Mouse (Mus musculus) left cerebral cortex, postnatal 14 days (tissue): ENCODE results near the gene Selenos. TPM values are rescaled to one million over a fixed set of nuclear protein-coding genes. Genes with fewer than 3 reads are reported as not detected.
A peak's percentile ranks its signal among the peaks of the same experiment; 100 is the strongest.

Source experiments
- DNase-seq, 2 experiments: peaks; one replicate each; pipeline ENCODE4 v3.0.0; 2021 to 2022; ENCODE audit warnings: low spot score in 2 of 2, mixed read lengths in 1 of 2
- intact Hi-C: fragments of 180-260 bp; cut with DNase I; formaldehyde crosslinking; loops from one replicate; pipeline ENCODE4 v1.15.1; 2025
- total RNA-seq, 2 experiments: library from RNA; stranded (reverse); gene quantifications; 2 replicates each; pipeline ENCODE4 v1.2.3; 2021

Gene Selenos
- total RNA-seq, 2 experiments from 2014 or later = 50.6 to 53.7 TPM

- peak in 1 of 2 experiments; percentile 18 for DNase-seq
- intact Hi-C loops = no loop called here
Measured at GRCm38 (mm10) chr7:66110636-66111112, 31.2 kb downstream of the Selenos start.

- no peak for DNase-seq
- intact Hi-C loops = no loop called here
Measured at GRCm38 (mm10) chr7:66111211-66111610, 31.8 kb downstream of the Selenos start.

GRCm38 (mm10) chr7:66113561-66113960 is 34.1 kb downstream of the Selenos start:
- intact Hi-C loops = no loop called here
- no peak for DNase-seq

GRCm38 (mm10) chr7:66115821-66116343 is 36.4 kb downstream of the Selenos start:
- no peak for DNase-seq
- intact Hi-C loops = no loop called here

- no peak for DNase-seq
- intact Hi-C loops = no loop called here
Measured at GRCm38 (mm10) chr7:66116906-66117482, 37.5 kb downstream of the Selenos start.

DNA sequence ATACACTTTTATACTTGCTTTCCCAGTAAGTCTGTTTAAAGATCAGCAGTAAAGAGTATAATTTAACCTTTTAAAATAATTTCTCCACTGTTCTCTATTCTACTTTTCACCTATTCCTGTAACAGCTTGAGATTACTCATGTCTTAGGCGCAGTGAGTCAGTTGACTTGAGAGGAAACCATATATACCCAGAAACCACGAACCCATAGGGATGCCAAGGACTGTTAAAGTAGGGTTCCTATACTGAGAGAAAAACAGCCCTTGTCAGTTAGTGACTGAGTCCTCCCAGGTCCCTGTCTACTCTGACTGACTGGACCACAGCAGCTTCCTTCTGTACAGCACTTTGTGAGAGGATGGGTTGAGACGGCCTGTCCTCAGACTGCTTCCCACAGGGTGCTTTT is 38.6 kb downstream of the Selenos start:
- no peak for DNase-seq
- intact Hi-C loops = no loop called here

GRCm38 (mm10) chr7:66118796-66119195 is 39.3 kb downstream of the Selenos start:
- DNase-seq = no peak
- intact Hi-C loops = no loop called here

GRCm38 (mm10) chr7:66120139-66120538 is 40.7 kb downstream of the Selenos start:
- intact Hi-C loops = no loop called here
- DNase-seq = no peak

GRCm38 (mm10) chr7:66120702-66121396 is 41.4 kb downstream of the Selenos start:
- DNase-seq = no peak
- intact Hi-C loops = no loop called here

DNA sequence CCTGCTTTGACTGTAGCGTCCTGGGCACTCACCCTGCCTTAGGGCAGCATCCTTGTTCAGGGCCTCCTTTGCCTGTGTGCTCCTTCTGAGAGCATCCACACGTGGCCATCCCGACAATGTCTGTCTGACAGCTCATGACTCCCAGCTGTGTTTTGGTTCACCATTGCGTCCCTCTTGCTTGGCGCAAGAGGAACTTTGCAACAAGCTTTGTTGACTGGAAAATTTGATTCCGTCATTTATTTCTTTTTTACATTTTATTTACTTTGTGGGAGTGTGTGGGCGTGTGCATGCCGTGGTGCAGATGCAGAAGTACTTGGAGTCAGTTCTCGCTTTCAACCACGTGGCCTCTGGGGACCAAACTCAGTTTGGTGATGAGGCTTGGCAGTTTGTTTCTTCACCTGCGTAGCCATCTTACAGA is 45.1 kb downstream of the Selenos start:
- intact Hi-C loops = no loop called here

DNA sequence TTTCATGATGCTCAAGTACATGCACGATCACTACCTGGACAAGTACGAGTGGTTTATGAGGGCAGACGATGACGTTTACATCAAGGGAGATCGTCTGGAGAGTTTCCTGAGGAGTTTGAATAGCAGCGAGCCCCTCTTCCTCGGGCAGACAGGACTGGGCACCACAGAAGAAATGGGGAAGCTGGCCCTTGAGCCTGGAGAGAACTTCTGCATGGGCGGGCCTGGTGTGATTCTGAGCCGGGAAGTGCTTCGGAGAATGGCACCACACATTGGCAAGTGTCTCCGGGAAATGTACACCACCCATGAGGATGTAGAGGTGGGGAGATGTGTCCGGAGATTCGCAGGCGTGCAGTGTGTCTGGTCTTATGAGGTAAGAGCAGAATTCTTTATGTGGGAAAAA is 45.9 kb downstream of the Selenos start:
- no peak for DNase-seq
- intact Hi-C loops = no loop called here

More for the DNA sequence above, 45.1 kb downstream of the Selenos start:
- no peak for DNase-seq

DNA sequence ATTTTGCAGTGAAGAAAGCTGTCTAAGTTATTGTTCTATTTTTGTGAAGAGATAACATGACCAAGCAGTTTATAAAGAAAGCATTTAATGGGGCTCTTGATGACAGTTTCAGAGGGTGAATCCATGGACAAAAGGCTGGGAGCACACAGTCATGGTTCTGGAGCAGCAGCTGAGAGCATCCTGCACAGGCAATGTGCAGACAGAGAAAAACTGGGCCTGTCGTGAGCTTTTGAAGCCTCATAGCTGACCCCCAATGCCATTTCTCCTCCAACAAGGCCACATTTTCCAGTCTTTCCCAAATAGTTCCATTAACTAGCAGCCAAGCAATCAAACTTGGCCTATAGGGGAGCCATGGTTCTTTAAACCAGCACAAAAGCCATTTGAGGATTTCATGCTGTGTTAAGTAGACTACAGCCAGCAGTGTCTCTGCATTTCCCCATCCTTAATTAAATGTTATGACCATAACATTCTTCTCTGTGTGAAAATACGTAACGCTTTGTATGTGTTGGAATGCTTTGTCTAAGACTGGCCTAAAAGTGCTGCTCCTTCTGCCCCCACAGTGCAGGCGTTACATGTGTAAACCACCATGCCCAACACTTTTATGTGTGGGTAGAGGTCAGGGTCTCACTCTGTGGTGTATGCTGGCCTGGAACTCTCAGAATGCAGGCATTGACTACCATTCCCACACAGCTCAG is 48.6 kb downstream of the Selenos start:
- no peak for DNase-seq
- intact Hi-C loops = no loop called here

DNA sequence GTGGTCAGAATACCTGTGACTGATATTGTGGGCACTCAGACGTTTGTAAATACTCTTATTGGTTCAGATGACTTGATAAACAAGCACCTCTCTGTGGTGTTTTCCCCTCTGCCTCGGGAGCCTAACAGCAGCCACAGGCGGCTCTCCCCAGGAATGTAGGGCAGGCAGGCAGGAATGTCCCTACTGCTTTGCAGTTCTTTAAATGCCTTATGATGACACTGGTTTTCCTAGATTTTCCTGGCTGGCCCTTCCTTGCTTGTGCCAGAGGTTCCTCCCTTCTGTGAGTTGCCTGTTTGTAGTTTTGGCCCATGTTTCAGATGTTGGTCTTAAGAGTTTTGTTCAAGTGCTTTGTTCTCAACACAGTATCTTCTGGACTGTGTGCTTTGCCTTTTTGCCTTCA is 49.4 kb downstream of the Selenos start:
- intact Hi-C loops = no loop called here
- DNase-seq = no peak

GRCm38 (mm10) chr7:66130296-66130695 is 50.8 kb downstream of the Selenos start:
- intact Hi-C loops = no loop called here
- no peak for DNase-seq

- intact Hi-C loops = no loop called here
Measured at GRCm38 (mm10) chr7:66131776-66132421, 52.5 kb downstream of the Selenos start.

DNA sequence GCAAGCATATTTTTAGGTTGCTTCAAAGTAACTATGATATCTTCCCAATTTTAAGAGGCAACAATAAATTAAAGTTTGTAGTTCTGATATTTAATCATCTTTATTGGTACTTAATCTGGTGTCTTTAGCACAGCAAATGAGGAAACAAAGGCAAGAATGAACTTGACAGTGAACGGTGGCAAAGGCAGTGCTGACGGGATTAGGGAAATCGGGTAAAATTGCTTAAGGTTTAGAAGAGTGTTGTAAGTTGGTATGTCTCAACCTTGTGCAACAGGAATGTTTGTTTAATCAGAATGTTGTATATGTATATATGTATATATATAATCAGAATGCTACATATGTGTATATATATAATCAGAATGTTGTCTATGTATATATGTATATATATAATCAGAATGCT is 54.7 kb downstream of the Selenos start:
- intact Hi-C loops = no loop called here
- DNase-seq = no peak

More at GRCm38 (mm10) chr7:66131776-66132421, 52.5 kb downstream of the Selenos start:
- no peak for DNase-seq

DNA sequence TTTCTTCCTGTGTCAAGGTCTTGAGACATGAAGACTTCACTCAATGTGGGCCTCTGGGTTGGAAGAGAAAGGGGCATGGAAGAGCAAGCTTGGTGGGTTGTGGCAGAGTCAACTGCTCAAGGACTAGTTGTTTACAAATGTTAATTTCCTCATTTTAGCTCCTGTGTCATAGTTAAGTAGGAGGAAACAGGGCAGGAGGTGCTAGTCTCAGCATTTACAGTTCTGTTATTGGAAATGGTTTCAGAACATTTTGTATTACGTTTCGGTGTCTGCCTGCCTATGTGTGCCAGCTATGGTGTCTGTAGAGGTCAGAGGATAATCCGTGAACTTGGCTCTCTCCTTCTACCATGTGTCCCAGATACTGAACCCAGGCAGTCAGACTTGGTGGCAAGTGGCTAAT is 56.2 kb downstream of the Selenos start:
- DNase-seq = no peak
- intact Hi-C loops = no loop called here

- no peak for DNase-seq
- intact Hi-C loops = no loop called here
Measured at GRCm38 (mm10) chr7:66136187-66136586, 56.7 kb downstream of the Selenos start.

DNA sequence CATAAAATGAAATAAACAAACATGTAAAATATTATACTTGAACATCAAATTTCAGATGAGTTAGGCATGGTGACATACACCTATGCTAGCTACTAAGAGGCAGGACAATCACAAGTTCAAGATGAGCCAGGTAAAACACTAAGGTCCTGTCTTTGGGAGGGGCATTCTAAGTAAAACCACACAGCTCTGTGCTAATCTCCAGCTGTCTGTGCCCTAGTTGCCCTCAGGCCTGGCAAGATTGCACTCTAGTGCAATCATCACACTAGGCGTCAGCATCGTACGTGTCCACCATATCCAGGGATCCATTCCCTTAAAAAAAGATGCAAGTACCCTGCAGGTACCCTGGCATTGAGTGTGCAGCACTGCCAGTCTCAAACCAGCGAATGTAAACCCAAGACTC is 57.9 kb downstream of the Selenos start:
- no peak for DNase-seq
- intact Hi-C loops = no loop called here

DNA sequence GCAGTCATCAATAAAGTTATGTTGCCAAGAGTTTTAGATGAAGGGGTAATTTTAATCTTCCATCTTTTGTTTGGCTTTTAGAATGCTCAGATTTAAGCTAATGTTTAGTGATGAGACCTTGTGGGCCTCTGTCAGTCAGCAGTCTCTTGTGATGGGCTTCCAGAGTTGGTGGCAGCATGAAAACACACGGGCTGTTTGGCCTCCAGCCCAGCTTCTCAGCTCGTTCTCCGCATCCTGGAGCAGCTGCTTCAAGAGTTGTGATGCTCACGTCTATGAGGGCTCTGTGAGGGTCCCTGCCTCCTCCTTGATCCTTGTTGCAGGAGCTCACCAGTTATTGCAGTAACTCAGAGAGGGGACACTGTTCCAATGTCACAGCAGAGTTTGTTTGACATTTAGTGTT is 58.9 kb downstream of the Selenos start:
- intact Hi-C loops = no loop called here
- no peak for DNase-seq
